Mouse (Mus musculus) pancreas, adult 10 weeks (tissue): ENCODE measurements around the gene Ifi27l2a. TPM values are rescaled to one million over a fixed set of nuclear protein-coding genes. Genes with fewer than 3 reads are reported as not detected.

Experiments
- polyA plus RNA-seq: library from polyadenylated mRNA; stranded (reverse); fragments of 350-450 nt; fragmentation: Illumina TruSeq; extraction: RNeasy Lipid Tissue Mini Kit (QIAGEN cat#74804); gene quantifications from one replicate; pipeline ENCODE4 v1.2.3, GENCODE M21; 2015; ENCODE audit warnings: low read depth, low replicate concordance; ENCODE audit not compliant: insufficient read depth

Gene Ifi27l2a
- 99.7 TPM for polyA plus RNA-seq

GRCm38 (mm10) chr12:103443524-103443923, at the start of gene Ifi27l2a:
Ifi27l2a (minus strand) TSS chr12:103443680.

GRCm38 (mm10) chr12:103457140-103457539, 13.7 kb upstream of the Ifi27l2a start, which contains the start of gene Ifi27l2b:
Ifi27l2b (minus strand) TSS chr12:103457223.

GRCm38 (mm10) chr12:103433986-103434731, 9.3 kb downstream of the Ifi27l2a start, which contains the start of gene Ifi27:
Ifi27 (plus strand) TSS chr12:103434211.

GRCm38 (mm10) chr12:103425729-103426470, 17.6 kb downstream of the Ifi27l2a start, which contains the start of gene Ddx24:
Ddx24 (minus strand) TSS chr12:103425830.

GRCm38 (mm10) chr12:103407720-103408119, 35.8 kb downstream of the Ifi27l2a start, which contains the start of gene 9330161L09Rik:
9330161L09Rik (minus strand) TSS chr12:103407820.

Other genes starting within 250 kb of the Ifi27l2a start
- not detected for gene Prima1, start 201.5 kb downstream of the Ifi27l2a start, polyA plus RNA-seq
- gene Fam181a, start 132.7 kb downstream of the Ifi27l2a start, polyA plus RNA-seq: not detected
- 0.70 TPM for gene Asb2, start 87.7 kb downstream of the Ifi27l2a start, polyA plus RNA-seq
- 1.3 TPM for gene Otub2, start 55.0 kb downstream of the Ifi27l2a start, polyA plus RNA-seq
- gene 9330161L09Rik, start 35.9 kb downstream of the Ifi27l2a start, polyA plus RNA-seq: not detected
- 10.5 TPM for gene Ddx24, start 17.9 kb downstream of the Ifi27l2a start, polyA plus RNA-seq
- gene Ifi27, start 9.5 kb downstream of the Ifi27l2a start, polyA plus RNA-seq: 155 TPM
- gene Ifi27l2b, start 13.5 kb upstream of the Ifi27l2a start, polyA plus RNA-seq: 0.79 TPM
- 4.9 TPM for gene Ppp4r4, start 88.6 kb upstream of the Ifi27l2a start, polyA plus RNA-seq
- gene Serpina10, start 187.8 kb upstream of the Ifi27l2a start, polyA plus RNA-seq: 2.8 TPM
- not detected for gene Serpina6, start 213.5 kb upstream of the Ifi27l2a start, polyA plus RNA-seq
- not detected for gene Serpina16, start 232.5 kb upstream of the Ifi27l2a start, polyA plus RNA-seq